Mouse (Mus musculus) embryo, embryonic 10.5 days (tissue): ENCODE data around the gene Bcl11b.

ENCODE experiments used
- DNase-seq: peaks from one replicate; pipeline ENCODE4 v3.0.0-alpha.2; 2015; ENCODE audit warnings: low spot score

Gene Bcl11b

DNA sequence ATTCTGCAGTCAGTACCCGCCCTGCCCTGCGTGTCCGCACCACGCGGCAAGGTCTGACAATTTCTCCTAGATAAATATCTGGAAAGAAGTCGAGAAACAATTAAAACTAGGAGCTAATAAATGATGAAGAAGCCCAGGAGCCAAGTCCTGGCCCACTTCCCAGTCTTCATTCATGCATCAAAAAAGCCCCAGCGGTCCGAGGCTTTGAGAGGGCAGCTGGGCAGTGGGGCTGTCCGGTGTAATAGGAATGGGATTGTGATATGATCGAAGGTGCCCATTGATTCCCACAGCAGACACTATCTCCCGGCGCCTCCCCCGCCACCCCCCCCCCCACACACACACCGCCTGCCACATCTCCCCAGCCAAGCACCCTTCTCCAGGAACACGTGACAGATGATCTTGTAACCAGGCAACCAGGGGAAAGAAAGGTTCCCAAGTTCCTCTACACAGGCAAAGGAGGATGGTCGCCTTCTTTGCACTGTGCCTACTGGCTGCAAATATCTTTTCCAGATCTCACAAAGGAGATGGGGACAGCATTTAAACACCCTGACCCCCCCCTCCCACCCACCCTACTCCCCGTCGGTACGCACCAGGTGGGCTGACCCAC lies 68.5 kb downstream of the Bcl11b start:
- DNase-seq = no peak

DNA sequence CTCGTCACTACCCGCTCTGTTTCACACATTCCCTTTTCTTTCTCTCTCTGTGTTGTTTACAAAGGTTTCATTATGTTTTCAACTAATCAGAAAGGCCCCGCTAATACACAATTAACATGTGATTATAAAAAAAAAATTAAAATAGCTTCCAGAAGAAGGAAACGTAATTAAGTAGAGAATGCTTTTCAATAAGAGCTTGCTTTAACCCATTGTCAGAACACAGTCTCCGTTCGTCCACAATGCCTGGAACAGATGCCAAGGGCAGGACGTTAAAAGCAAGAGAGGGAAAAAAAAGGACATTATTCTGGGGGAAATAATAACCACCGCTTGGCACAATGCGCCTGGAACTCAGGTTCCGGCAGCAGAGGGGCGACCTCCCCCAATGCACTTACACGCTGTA lies 71.3 kb downstream of the Bcl11b start:
- DNase-seq = no peak

DNA sequence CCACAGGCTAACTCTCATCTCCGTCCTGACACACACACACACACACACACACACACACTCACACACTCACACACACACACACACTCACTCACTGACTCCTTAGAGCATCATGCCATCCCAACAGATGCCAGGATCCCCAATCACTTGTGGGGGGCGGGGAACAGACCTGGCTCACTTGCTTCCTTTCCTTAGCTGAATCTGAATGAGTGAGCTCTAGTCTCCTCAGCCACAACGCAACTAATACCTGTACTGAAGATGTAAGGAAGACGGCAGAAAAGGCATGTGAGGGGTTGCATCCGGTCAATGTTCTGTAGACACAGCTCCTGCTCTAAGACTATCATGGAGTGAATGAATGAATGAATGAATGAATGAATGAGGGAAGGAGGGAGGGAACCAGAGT lies 71.9 kb downstream of the Bcl11b start:
- no peak for DNase-seq

DNA sequence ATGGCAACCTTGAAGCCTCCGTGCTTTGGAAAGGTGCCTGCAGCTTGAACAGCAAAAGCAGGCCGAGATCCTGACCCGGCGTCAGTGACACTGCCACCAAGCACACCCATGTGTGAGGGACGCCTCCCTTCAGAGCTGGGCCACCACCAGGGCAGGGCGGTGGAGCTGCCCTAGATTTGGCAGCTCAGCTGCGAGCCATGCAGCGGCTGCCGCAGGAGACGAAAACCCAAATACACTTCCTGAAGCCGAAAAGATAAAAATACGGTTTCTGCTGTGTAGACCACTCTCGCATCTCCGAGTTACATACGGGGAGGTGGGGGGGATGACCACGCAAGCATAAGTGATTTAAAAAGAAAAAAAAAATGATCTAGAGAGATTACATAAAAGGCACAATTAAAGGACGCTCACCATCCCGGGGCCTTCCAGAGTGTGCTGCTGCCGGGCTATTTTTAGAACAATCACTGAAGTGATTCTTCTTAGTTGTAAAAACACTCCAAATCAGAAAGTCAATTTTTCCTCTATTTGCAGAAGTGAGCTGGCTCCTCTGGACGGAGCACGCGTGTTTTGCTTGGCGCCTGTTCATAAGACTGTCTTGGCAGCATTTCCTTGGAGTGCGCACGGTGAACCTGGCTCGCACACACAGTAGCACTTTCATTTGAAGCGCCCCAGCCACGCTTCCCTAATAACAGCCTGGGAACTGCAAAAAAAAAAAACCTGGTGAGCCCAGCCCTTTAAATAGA lies 72.6 kb downstream of the Bcl11b start:
- no peak for DNase-seq

DNA sequence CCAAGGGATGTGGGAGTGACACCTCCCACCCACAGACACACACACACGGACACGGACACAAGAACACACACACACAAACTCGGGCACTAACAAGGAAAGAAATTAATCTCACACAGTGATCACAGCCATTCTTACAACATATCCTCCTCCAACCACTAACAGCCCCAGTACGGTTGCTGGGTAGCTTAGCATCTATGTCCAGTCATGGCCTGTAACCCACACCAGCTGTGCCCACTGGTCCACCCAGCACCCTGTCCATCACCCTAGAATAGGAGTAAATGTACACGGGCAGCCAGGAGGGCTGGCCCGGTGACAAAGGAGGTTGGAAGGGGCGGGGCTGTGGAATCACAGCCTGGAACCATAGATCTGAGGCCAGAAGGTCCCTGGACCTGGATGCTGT lies 74.5 kb downstream of the Bcl11b start:
- no peak for DNase-seq

DNA sequence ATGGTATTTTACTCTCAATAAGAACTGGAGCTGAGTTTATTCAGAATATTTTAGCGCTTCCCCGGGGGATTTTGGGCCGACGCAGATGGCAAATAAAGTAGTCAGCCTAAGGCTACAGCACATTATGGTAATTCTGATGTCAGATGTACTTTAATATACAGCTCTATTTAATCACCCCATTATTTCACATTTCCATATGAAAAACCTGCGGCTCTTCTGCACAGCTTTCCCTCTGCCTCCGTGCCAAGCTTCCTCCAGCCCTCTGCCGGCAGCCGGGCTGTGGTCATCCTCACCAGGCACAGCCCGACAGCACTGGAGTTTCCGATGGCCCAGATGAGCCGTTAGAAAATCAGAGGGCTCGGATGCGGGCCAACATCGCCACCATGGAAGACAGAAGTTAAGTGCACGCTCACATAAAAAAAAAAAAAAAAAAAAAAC lies 74.9 kb downstream of the Bcl11b start:
- DNase-seq = no peak

DNA sequence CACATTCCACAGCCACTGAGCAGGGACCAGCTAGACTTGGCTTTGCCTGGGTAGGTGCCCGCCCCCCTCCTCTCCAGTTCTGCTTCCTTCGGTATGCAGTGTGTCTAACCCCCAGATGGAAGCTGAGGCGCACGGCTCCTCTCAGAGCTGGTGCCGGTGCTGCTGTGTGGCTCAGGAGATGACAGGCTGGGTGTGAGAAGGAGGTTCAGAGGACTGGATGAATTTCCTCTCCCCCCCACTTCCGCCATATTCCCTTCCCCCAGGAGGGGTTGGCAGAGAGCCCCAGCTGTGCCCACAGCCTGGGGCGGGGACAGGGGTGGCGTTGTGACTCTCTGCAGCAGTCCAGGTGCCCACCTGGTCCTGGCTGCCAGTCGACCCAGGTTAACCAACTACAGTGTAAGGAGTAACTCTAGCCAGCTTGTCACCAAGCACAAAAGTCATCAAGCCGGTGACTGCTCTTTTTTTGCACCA lies 75.4 kb downstream of the Bcl11b start:
- no peak for DNase-seq

DNA sequence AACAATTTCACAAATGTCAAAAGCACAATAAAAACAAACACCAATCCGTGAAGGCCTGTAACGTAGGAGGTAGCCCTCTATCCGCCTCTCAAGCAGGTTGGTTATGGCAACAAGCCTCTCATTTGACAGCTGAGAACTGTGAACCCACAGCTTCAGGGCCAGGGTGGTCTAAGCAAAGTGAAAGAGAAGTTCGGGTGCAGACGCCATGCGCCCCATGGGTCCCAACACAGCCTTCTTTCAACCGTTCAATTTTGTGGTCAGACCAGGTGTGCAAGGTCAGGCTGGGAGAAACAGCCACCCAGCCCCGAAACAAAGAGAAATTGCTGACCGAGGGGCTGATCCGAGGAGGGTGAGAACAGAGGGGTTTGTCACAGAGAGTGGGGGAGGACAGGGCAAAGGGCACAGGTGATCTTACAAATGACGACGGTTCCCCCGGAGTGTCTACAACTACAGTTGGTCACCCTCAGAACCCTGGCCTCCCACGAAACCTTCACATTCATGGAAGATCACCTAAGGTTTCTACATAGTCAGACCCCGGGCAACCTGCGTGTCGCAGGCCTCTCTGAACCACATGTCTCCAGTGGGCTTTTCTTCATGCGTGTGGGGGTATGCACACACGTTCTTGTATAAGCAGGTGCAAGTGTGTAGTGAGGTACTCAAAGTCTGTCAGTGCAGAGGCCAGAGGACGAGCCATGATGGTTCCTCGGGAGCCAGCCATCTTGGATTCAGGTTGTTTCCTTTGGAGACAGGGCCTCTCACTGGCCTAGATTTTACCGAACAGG lies 77.1 kb downstream of the Bcl11b start:
- DNase-seq = no peak

DNA sequence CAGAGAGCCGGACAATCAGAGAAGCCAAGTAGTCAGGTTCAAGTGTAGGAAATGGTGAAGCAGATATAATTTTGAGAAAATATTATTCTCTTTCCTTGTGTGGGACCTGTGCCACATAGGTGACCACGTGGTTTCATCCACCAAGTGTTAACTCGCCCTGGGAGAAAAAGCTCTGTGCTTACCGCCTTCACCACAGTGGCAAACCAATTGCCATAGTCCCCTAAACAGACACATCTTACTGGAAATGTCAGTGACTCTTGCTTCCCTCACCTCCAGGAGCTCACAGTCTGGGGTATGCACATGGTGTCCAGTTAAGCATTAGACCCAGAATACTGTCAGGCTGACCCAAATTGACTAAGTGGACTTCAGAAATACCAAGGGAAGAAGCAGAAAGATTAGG lies 78.7 kb downstream of the Bcl11b start:
- no peak for DNase-seq

DNA sequence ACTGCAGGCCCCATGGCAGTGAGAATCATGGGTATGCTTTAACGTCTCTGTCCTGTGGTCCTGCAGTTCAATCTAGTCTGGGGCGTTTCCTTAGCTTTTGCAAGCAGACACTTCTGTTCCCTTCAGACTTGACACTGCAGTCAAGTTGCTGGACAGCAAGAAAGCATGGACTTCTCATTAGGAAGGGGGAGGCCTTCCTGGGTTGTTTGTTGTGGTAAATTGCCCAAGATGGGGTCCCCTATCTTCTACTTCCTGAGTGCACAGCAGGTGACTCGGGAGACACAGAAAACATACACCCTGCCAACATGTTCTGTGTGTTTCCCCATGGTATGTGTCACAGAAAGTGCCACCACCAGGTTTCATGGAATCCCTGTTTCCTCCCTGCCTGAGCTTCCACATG lies 79.4 kb downstream of the Bcl11b start:
- DNase-seq = no peak

DNA sequence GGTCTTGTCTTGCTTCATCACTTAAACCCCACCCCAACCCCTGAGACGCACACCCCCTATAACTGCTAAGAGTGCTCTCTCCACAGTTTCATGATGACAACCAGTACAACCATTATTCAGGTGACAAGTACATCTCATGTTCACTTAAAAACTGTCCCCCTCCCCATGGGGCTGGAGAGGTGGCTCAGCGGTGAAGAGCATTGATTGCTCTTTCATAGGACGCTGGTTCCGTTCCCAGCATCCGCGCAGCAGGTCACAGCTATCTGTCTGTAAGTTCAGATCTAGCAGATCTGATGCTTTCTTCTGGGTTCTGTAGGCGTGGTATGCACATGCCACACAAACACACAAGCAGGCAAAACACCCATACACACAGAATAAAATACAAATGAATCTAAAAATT lies 81.2 kb downstream of the Bcl11b start:
- DNase-seq = no peak

DNA sequence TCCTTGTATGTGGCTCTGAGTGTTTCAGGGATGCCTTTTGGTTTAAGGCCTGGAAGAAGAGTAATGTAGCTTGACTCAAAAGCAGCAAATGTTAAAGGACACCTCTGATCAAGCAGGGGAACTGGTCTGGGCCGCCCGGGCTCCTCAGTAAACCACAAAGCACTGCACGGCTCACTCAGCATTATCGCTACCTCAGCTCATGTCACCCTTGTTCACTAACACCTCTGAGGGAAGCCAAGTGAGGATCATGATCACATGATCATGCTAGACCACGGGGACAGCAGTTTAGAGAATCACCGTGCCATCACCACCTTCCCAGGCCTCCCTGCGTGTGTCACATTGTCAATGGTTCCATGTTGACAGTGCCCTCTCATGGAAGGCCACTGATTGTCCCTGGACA lies 81.8 kb downstream of the Bcl11b start:
- no peak for DNase-seq

DNA sequence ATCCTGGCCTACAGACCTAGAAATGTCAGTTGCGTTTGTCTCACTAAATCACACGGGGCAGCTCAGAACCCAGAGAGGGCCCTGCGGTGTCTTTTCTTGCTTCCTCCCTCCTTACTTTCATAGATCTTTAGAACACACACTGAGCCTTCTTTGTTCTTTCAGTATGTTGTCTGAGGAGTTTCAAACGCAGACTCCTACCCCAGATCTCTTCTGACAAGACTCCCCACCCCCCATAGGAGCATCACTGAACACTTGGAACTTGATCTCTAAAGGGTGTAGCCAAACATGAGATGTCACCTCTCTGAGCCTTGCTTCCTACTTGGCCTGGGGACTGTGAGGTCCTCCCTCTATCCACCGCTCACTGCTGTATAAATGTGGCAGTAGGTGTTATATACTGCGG lies 82.2 kb downstream of the Bcl11b start:
- no peak for DNase-seq

DNA sequence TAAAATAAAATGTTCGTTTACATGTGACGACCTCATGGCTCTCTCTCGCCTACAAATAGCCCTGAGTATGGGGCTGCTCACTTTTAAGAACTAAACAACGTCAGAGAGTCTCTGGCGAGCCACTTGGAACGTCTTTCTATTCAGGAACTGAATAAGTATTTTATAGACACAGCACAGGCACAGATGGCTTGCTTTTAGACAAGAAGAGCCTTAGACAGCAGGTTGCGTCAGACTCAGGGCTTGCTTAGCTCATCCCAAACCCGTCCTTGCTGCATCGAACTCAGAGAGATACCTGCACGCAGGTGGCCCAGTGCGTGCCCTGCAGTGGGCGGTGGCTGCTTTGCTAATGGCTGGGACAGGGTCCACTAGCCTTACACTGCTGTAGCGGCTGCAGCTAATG lies 82.7 kb downstream of the Bcl11b start:
- no peak for DNase-seq

DNA sequence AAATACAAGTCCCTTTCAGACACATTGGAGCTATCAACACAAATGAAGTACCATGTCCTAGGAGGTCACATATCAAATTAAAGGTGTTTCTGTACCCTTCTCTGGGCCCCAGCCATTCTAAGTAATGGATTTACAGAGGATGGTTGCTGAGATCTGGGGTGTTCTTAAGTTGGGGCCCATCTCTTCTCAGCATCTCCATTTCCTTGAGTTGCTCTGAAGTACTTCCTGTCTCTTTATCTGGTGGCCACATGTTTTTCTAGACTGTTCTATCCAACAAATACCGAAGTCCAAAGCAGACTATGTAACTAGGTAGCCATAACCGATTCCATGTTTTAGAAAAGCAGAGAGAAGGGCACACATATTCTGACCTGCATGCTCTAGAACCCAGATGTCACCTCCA lies 83.3 kb downstream of the Bcl11b start:
- DNase-seq = no peak

DNA sequence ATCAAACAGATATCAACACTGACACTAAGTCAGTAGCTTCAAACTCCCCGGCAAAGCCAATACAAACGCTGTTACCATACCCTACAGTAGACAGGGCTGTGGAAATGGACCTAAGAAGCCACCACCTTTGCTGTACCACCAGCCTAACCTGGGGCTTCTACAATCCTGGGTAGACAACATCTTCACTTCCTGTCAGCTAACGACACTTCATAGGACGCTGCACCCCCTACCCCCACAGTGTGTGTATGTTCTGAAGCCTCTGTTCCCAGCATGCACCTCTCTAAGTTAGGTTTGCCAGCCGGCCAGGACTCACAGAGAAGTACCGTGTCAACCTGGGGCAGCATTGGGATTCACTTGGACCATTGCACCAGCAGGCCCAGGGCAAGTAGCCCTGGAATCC lies 84.6 kb downstream of the Bcl11b start:
- DNase-seq = no peak

DNA sequence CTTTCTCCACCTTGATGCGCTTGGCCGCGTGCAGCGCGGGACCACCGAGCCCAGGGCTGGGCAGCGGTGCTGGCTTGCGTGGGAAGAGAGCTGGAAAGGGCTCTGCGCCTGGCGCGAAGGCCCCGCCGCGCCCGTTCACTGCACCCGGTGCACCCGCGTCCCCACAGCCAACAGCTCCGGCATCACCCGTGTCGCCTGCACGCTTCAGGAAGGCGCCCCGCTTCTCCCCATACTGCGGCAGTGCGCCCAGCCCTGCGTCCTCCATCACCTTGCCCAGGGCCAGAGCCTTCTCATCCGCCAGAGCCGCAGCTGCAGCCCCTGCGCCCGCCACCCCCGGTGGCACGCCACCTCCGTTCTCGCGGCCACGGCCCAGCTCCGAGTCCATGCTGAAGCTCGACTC lies 87.4 kb downstream of the Bcl11b start:
- no peak for DNase-seq

DNA sequence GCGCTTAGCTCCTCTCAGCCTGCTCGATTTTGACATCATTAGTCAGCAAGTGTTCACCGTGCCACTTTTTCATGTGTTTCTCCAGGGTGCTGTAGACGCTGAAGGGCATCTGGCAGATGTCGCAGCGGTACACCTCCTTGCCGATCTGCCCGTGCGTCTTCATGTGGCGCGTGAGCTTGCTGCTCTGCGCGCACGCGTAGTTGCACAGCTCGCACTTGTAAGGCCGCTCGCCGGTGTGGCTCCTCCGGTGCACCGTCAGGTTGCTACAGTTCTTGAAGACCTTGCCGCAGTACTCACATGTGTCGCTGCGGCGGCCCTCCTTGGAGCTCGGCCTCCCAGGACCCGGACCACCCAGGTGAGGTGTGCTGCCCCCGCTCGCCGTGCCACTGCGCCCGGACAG lies 88.0 kb downstream of the Bcl11b start:
- no peak for DNase-seq

DNA sequence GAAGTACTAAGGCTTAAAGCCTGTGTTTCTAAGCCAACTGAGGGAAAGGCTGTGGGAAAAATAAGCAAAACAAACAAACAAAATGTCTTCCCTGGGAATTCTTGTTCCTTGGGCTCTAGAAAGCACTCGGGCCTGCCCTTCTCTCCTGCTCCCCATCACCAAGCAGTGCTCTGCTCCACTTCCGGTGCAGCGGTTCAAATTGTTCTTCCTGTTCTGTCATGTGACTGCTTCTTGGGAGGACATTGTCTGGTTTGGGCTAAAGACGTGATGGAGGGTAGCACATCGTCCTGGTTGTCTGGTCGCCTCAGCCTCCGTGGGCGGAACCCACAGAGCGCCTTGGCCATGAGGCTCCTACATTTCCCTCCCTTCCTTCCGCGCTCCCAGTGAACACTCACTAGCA lies 94.6 kb downstream of the Bcl11b start:
- no peak for DNase-seq

DNA sequence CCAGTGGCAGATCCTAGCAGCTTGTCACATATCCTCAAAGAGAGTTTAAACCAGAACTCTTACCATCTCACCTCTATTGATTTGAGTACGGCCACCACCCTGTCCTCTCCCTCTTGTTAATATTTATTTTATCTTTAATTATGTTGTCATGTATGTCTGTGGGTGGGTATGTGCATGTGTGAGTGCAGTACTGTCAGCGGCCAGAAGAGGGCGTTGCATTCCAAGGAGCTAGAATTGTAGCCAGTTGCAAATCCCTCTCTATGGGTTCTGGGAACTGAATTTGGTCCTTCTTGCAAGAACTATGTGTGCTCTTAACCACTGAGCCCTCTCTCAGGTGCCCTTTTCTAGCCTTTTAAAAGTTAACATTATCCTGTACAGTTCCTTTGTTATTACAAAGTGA lies 98.1 kb downstream of the Bcl11b start:
- DNase-seq = no peak

DNA sequence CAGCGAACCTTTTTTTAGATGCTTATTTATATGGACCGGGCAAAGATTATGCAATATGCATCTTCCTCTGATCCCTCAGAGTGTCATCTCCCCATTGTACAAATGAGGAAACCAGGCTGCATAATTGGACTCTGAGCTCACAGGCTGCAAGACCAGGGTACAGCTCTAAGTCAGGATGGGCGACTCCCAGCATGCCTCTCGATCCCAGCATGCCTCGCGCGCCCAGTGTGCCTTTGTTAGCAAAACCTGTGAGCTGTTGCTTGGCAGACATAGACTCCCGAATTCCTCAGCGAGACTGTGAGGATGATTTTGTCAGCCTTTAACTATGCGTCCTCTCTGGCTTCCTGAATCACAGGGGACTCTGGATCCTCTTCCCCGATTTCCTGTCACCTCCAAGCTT lies 98.9 kb downstream of the Bcl11b start:
- DNase-seq = no peak

DNA sequence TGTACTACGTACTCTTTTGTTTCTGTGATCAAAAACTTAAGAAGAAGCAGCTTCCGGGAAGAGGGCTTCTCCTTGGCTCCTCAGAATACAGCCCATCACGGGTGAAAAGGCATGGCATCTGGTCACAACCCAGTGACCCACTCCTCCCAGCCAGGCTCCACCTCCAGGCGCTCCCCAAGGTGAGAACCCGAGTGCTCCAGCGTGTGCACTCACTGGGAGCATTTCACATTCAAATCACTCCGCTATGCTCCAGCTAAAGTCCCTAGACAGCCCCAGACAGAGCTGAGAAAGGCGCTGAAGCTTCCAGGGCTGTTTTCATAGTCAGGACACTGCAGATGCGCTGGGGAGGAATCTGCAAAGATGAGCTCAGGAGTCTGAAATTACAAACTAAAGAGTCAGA lies 99.5 kb downstream of the Bcl11b start:
- no peak for DNase-seq

DNA sequence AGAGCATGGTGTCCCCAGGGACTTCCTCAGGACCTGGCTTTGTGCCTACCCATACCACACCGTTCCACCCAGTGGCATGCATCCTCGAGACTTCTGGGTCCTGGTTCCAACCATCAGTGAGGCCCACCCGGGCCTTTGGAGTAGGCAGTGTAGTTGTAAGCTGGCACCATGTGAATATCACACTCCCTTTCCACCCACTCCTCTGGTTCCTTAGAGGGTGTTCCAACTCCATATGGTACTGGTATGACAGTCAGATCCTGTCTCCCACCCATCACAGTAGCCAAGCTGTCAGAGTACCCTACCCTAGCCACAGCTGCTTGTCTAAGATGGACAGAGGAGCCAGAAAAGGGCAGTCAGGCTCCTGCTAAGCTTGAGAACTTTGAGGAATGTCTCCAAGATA lies 112.0 kb downstream of the Bcl11b start:
- no peak for DNase-seq
